Mouse (Mus musculus) neural tube, embryonic 13.5 days (tissue): ENCODE results near the gene Pip4k2c. TPM values are rescaled to one million over a fixed set of nuclear protein-coding genes. Genes with fewer than 3 reads are reported as not detected.

Experiments used
- ATAC-seq: fragments of 200-750 bp; cut with Nextera tagmentation; 2 replicates; pipeline ENCODE4 v1.8.0; 2017; ENCODE audit warnings: low read depth, mild to moderate bottlenecking, moderate TSS enrichment, moderate library complexity
- H3K27ac ChIP-seq: fragments of 300-500 bp; sonication (generic); replicated peaks from 2 replicates; pipeline ENCODE4 v1.5.1; 2015; ENCODE audit warnings: moderate library complexity, mild to moderate bottlenecking, inconsistent platforms
- H3K27me3 ChIP-seq: fragments of 300-500 bp; sonication (generic); 2 replicates; pipeline ENCODE4 v1.6.1; 2015; ENCODE audit warnings: mild to moderate bottlenecking, inconsistent platforms
- H3K36me3 ChIP-seq: fragments of 300-500 bp; sonication (generic); 2 replicates; pipeline ENCODE4 v1.6.1; 2015; ENCODE audit warnings: mild to moderate bottlenecking, inconsistent platforms
- H3K4me1 ChIP-seq: fragments of 300-500 bp; sonication (generic); replicated peaks from 2 replicates; pipeline ENCODE4 v1.6.1; 2015; ENCODE audit warnings: inconsistent platforms
- H3K4me2 ChIP-seq: fragments of 300-500 bp; sonication (generic); 2 replicates; pipeline ENCODE4 v1.6.1; 2015; ENCODE audit warnings: inconsistent platforms, mild to moderate bottlenecking, moderate library complexity
- H3K4me3 ChIP-seq: fragments of 300-500 bp; sonication (generic); 2 replicates; pipeline ENCODE4 v1.5.1; 2015; ENCODE audit warnings: mild to moderate bottlenecking, inconsistent platforms
- H3K9ac ChIP-seq: fragments of 300-500 bp; sonication (generic); 2 replicates; pipeline ENCODE4 v1.6.1; 2015; ENCODE audit warnings: moderate library complexity, mild to moderate bottlenecking, inconsistent platforms
- H3K9me3 ChIP-seq: fragments of 300-500 bp; sonication (generic); 2 replicates; pipeline ENCODE4 v1.6.1; 2016; ENCODE audit warnings: inconsistent platforms
- WGBS: fragments of 180-500 bp; shearing (Covaris S2); methylation state at CpG from one replicate; pipeline ENCODE4 v1.1.7; 2015; 5-methylcytosine and 5-hydroxymethylcytosine counted together
- polyA plus RNA-seq: library from polyadenylated mRNA; unstranded; fragments of >200 nt; fragmentation: Nextera tagmentation; extraction: Ambion mirVana; gene quantifications from 2 replicates; pipeline ENCODE4 v1.2.1, GENCODE M21; 2015

Pip4k2c gene
- polyA plus RNA-seq: 20.2 and 20.7 TPM in 2 replicates

- peak; percentile 96 for ATAC-seq
- WGBS: under 1% methylated on average over 47 of the region's 47 CpGs
- H3K36me3 ChIP-seq: peaks cover 23% of the 10 kb centered on the region
These were observed at the start of gene Pip4k2c for GRCm38 (mm10) chr10:127211414-127211854. Gene Pip4k2c (minus strand): TSS chr10:127211585.

DNA sequence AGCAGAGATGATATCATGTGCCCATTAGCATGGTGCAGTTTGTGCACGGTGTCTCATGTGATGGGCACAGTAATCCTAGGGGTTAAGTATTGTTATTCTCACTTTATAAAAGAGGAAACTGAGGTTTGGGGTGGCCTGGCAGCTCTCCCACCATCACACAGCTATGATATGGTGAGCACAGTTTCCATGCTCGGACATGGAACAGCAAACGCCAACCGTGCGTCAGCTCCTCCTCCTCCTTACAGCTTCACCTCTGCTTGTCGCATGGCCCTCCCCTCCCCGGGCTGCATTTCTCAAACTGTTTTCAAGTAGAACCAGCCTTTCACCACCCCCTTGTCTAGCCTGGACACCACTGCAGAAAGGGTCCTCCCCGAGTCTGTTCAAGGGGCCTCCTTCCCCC is 47.1 kb upstream of the Pip4k2c start:
- H3K4me1 ChIP-seq: peaks cover 66% of the 10 kb centered on the region

More at GRCm38 (mm10) chr10:127211414-127211854, at the start of gene Pip4k2c:
- Histone ChIP-seq H3K4me2 (peak within 1 kb of the TSS; percentile 91), H3K9ac (peak within 1 kb of the TSS; percentile 84), H3K27ac (peak within 1 kb of the TSS; percentile 15; the same call in 1 of the 2 replicates), H3K4me1 (peaks cover 20% of the 10 kb centered on the region), H3K4me3 (peak within 1 kb of the TSS; percentile 65), H3K9me3 (no peaks in the 10 kb centered on the region), H3K27me3 (0 out of 2 replicates have a peak, but pooled peaks cover 3% of the 10 kb centered on the region)

GRCm38 (mm10) chr10:127257790-127258189 is 46.4 kb upstream of the Pip4k2c start:
- Histone ChIP-seq H3K9ac (no peak overlapping the region), H3K27me3 (no peaks in the 10 kb centered on the region), H3K4me2 (no peak overlapping the region), H3K27ac (no peak overlapping the region), H3K9me3 (no peaks in the 10 kb centered on the region), H3K4me3 (no peak overlapping the region), H3K36me3 (peaks cover 16% of the 10 kb centered on the region), H3K4me1 (peaks cover 60% of the 10 kb centered on the region)
- no peak for ATAC-seq
- 79% methylated on average over 6 of the region's 6 CpGs for WGBS

More for the DNA sequence above, 47.1 kb upstream of the Pip4k2c start:
- H3K9me3 ChIP-seq: no peaks in the 10 kb centered on the region
- H3K36me3 ChIP-seq: peaks cover 16% of the 10 kb centered on the region
- H3K4me2 ChIP-seq: peak overlapping the region; percentile 82
- H3K4me3 ChIP-seq: peak overlapping the region; percentile 65; the same call in 1 of the 2 replicates
- H3K9ac ChIP-seq: 0 out of 2 replicates have a peak overlapping the region, but pooled peaks have one; percentile 22
- WGBS: 84% methylated on average over 8 of the region's 8 CpGs
- ATAC-seq: no peak
- no peaks in the 10 kb centered on the region for H3K27me3 ChIP-seq
- H3K27ac ChIP-seq: no peak overlapping the region

- 0 out of 2 replicates have a peak, but pooled peaks have one; percentile 51 for ATAC-seq
- no peak overlapping the region for H3K27ac ChIP-seq
- H3K4me1 ChIP-seq: peaks cover 47% of the 10 kb centered on the region
- H3K9ac ChIP-seq: no peak overlapping the region
- 26% methylated on average over 14 of the region's 14 CpGs for WGBS
- no peak overlapping the region for H3K4me3 ChIP-seq
- peak overlapping the region; percentile 33 for H3K4me2 ChIP-seq
- peaks cover 16% of the 10 kb centered on the region for H3K36me3 ChIP-seq
- no peaks in the 10 kb centered on the region for H3K9me3 ChIP-seq
- no peaks in the 10 kb centered on the region for H3K27me3 ChIP-seq
These were observed 44.4 kb upstream of the Pip4k2c start for GRCm38 (mm10) chr10:127255625-127256345.

DNA sequence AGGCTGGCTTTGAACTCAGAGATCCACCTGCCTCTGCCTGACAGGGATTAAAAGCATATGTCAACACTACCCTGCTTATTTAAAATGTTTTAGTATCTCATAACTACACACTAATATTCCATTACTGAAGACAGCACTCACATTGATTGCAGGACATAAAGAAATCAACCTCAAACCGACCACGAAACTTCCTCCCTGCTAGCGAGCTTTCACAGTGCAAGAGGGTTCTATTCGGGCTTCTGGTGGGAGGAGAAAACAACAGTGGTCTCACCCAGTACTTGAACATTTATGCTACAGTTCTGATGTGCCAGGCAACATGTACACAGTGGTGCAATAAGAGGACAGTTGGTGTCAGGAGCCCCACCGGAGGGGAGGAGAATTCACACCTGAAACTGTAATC is 39.4 kb upstream of the Pip4k2c start:
- ATAC-seq: no peak
- Histone ChIP-seq H3K4me3 (no peak overlapping the region), H3K36me3 (peaks cover 30% of the 10 kb centered on the region), H3K9ac (no peak overlapping the region), H3K4me2 (no peak overlapping the region), H3K27ac (no peak overlapping the region), H3K27me3 (no peaks in the 10 kb centered on the region), H3K4me1 (peaks cover 1% of the 10 kb centered on the region; the same call in 1 of the 2 replicates), H3K9me3 (no peaks in the 10 kb centered on the region)
- WGBS: 78% methylated on average over 5 of the region's 5 CpGs

DNA sequence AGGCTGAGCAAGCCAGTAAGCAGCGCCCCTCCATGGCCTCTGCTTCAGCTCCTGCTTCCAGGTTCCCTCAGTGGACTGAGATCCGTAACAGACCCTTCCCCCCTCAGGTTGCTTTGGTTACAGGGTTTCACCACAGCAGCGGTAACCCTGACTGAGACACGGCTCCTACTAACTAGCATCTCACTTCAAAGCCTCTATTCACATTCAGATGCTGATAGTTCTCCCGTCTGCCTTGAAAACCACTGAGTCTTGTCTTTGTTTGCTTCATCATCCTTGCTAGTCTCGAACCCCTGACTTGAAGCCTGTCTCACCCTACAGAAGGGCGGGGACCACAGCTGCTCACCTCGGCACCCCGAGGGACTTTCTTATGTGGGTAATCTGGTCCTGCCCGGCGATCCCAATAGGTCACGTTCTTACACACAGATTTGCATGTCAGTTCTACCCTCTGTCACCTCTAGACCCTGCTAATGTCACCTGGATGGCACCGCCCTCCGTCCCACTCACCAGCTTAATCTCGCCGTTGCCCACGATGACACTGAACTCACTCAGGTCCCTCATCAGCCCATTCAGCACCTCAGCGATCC is 26.9 kb upstream of the Pip4k2c start:
- H3K4me2 ChIP-seq: no peak overlapping the region
- H3K9ac ChIP-seq: no peak overlapping the region
- H3K9me3 ChIP-seq: no peaks in the 10 kb centered on the region
- no peak overlapping the region for H3K27ac ChIP-seq
- 69% methylated on average over 18 of the region's 18 CpGs for WGBS
- H3K36me3 ChIP-seq: peaks cover 91% of the 10 kb centered on the region
- no peak overlapping the region for H3K4me3 ChIP-seq
- no peaks in the 10 kb centered on the region for H3K4me1 ChIP-seq
- no peaks in the 10 kb centered on the region for H3K27me3 ChIP-seq
- ATAC-seq: no peak

DNA sequence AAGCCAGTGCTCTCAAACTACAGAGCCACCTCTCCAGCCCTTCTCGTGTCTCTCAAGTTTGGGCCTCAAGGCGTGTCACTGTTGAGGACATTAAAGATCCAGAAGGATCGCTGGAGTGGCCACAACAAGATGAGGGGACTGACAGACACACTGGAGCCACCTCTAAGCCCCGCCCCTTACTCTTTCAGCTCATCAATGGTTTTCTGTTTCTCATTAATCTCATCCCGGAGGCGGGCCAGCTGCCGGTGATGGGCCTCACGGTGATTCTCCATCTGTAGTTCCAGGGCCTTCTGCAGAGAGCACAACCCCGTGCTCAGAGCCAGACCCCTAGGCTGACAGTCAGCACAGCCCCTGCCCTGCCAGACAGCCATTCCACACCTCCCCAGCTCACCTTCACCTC is 25.2 kb upstream of the Pip4k2c start:
- H3K9me3 ChIP-seq: no peaks in the 10 kb centered on the region
- ATAC-seq: no peak
- no peak overlapping the region for H3K9ac ChIP-seq
- no peak overlapping the region for H3K4me3 ChIP-seq
- H3K4me1 ChIP-seq: no peaks in the 10 kb centered on the region
- no peaks in the 10 kb centered on the region for H3K27me3 ChIP-seq
- H3K36me3 ChIP-seq: peaks cover 89% of the 10 kb centered on the region
- WGBS: 42% methylated on average over 9 of the region's 9 CpGs
- H3K27ac ChIP-seq: no peak overlapping the region
- no peak overlapping the region for H3K4me2 ChIP-seq

DNA sequence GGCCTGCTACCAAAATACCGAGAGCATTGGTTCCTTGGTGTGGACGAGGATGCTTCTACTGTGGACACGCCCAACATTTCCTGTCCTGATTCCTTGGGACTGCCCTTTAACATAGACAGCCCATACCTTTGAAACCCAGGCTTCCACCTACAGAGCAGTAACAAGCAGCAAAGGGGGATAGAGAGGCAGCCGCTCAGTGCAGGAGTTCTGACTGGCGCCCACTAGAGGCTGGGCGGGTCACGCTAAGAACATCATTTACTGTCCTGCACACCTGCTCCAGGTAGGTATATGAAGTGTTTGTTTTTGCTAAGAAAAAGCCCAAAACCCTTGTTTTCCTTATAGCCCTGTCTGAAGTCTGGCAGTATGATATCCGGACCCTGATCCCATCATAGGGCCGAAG is 21.8 kb upstream of the Pip4k2c start:
- peaks cover 89% of the 10 kb centered on the region for H3K36me3 ChIP-seq
- H3K9me3 ChIP-seq: no peaks in the 10 kb centered on the region
- H3K4me1 ChIP-seq: no peaks in the 10 kb centered on the region
- H3K9ac ChIP-seq: no peak overlapping the region
- H3K27me3 ChIP-seq: peaks cover 3% of the 10 kb centered on the region; the same call in 1 of the 2 replicates
- H3K4me3 ChIP-seq: no peak overlapping the region
- 87% methylated on average over 9 of the region's 9 CpGs for WGBS
- no peak overlapping the region for H3K27ac ChIP-seq
- ATAC-seq: no peak
- no peak overlapping the region for H3K4me2 ChIP-seq

DNA sequence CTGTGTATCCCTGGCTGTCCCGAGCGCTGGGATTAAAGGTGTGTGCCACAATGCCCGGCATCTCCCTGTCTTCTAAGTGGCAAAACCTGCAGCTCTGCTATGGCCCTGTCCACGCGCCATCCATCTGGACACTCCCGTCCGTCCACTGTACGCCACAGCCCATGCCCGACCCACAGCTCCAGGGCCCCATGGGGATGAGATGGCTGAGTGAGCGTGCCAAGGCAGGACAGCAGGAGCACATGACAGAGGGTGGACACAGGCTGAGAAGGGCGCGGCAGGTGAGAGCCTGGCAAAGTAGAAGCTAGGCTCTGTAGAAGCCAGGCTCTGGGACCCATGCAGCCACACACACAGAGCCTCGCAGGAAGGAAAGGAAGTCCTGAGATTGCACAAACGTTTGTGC is 20.4 kb upstream of the Pip4k2c start:
- 87% methylated on average over 14 of the region's 14 CpGs for WGBS

GRCm38 (mm10) chr10:127230693-127231092 is 19.3 kb upstream of the Pip4k2c start:
- H3K27me3 ChIP-seq: peaks cover 3% of the 10 kb centered on the region; the same call in 1 of the 2 replicates
- peaks cover 82% of the 10 kb centered on the region for H3K36me3 ChIP-seq
- 84% methylated on average over 12 of the region's 12 CpGs for WGBS
- no peak overlapping the region for H3K4me2 ChIP-seq
- no peak for ATAC-seq
- no peaks in the 10 kb centered on the region for H3K9me3 ChIP-seq
- H3K27ac ChIP-seq: no peak overlapping the region
- no peak overlapping the region for H3K9ac ChIP-seq
- no peak overlapping the region for H3K4me3 ChIP-seq
- no peaks in the 10 kb centered on the region for H3K4me1 ChIP-seq

More for the DNA sequence above, 20.4 kb upstream of the Pip4k2c start:
- ATAC-seq: no peak
- no peak overlapping the region for H3K4me3 ChIP-seq
- H3K9me3 ChIP-seq: no peaks in the 10 kb centered on the region
- no peaks in the 10 kb centered on the region for H3K4me1 ChIP-seq
- H3K27ac ChIP-seq: no peak overlapping the region
- H3K27me3 ChIP-seq: peaks cover 3% of the 10 kb centered on the region; the same call in 1 of the 2 replicates
- H3K4me2 ChIP-seq: no peak overlapping the region
- no peak overlapping the region for H3K9ac ChIP-seq
- peaks cover 87% of the 10 kb centered on the region for H3K36me3 ChIP-seq

- peaks cover 73% of the 10 kb centered on the region for H3K36me3 ChIP-seq
- 26% methylated on average over 4 of the region's 4 CpGs for WGBS
- H3K9ac ChIP-seq: no peak overlapping the region
- no peak overlapping the region for H3K4me2 ChIP-seq
- H3K27me3 ChIP-seq: peaks cover 3% of the 10 kb centered on the region; the same call in 1 of the 2 replicates
- H3K4me3 ChIP-seq: no peak overlapping the region
- no peak overlapping the region for H3K27ac ChIP-seq
- H3K9me3 ChIP-seq: no peaks in the 10 kb centered on the region
- H3K4me1 ChIP-seq: no peaks in the 10 kb centered on the region
- ATAC-seq: 0 out of 2 replicates have a peak, but pooled peaks have one; percentile 42
These were observed 17.5 kb upstream of the Pip4k2c start for GRCm38 (mm10) chr10:127228897-127229296.

GRCm38 (mm10) chr10:127227163-127227562 is 15.8 kb upstream of the Pip4k2c start:
- WGBS: 88% methylated on average over 8 of the region's 8 CpGs
- peaks cover 58% of the 10 kb centered on the region for H3K36me3 ChIP-seq

More at GRCm38 (mm10) chr10:127227163-127227562, 15.8 kb upstream of the Pip4k2c start:
- ATAC-seq: no peak
- H3K27ac ChIP-seq: no peak overlapping the region
- H3K4me2 ChIP-seq: no peak overlapping the region
- no peak overlapping the region for H3K4me3 ChIP-seq
- H3K9ac ChIP-seq: no peak overlapping the region
- H3K9me3 ChIP-seq: no peaks in the 10 kb centered on the region
- H3K27me3 ChIP-seq: peaks cover 3% of the 10 kb centered on the region; the same call in 1 of the 2 replicates
- H3K4me1 ChIP-seq: no peaks in the 10 kb centered on the region
